Mouse (Mus musculus): ENCODE measurements around the gene Mup2.
"Not testable (repeated sequence)": the region's sequence is repeated elsewhere in the genome, so short reads cannot be mapped to it uniquely, and the experiment has no call there.

The Mup2 gene

DNA sequence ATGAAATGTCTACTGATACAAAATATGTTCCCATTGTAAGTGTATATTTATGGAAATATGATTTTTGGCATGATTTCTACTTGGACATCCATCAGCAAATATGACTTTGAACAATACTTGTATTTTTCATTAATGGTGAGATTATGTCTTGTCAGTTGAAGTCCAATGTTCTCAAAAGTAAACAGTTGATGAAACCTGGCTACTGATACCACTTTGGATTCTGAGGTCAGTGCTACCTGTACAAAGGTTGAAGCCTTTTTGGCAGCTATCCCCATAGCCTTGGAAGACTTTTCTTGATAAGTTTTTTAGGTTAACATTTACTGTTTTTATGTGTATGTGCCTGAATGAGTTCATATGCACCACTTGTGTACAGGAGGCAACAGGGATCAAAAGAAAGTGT, at the start of gene Mup2:
Gene Mup2 (minus strand): TSS at position 101 of the 400 bp plus-strand sequence.
- DNase-seq (ENCODE audit: low read depth, low spot score) = not testable (repeated sequence)

Data from skeletal muscle tissue, adult 2 months (tissue).